Mouse (Mus musculus) forebrain, embryonic 11.5 days (tissue): Measurements from ENCODE around the gene AK157302. TPM values are rescaled to one million over a fixed set of nuclear protein-coding genes. Genes with fewer than 3 reads are reported as not detected.
A peak's percentile ranks its signal among the peaks of the same experiment; 100 is the strongest.

ENCODE experiments used
- ATAC-seq: fragments of 200-750 bp; cut with Nextera tagmentation; replicated peaks from 2 replicates; pipeline ENCODE4 v1.8.0; 2017; ENCODE audit warnings: moderate TSS enrichment; ENCODE audit not compliant: low FRiP score
- DNase-seq: peaks from one replicate; pipeline ENCODE4 v3.0.0-alpha.2; 2017; ENCODE audit warnings: low spot score
- H3K27ac ChIP-seq: fragments of 300-500 bp; sonication (generic); 2 replicates; pipeline ENCODE4 v1.5.1; 2014; ENCODE audit warnings: low read depth, low read length
- H3K27me3 ChIP-seq: fragments of 300-500 bp; sonication (generic); 2 replicates; pipeline ENCODE4 v1.6.1; 2014; ENCODE audit warnings: mild to moderate bottlenecking, low read length, mixed read lengths; ENCODE audit not compliant: control insufficient read depth, insufficient read depth
- H3K36me3 ChIP-seq: fragments of 300-500 bp; sonication (generic); 2 replicates; pipeline ENCODE4 v1.6.1; 2014; ENCODE audit warnings: mild to moderate bottlenecking, low read length, moderate library complexity, mixed read lengths; ENCODE audit not compliant: control insufficient read depth, insufficient read depth
- H3K4me1 ChIP-seq: fragments of 300-500 bp; sonication (generic); replicated peaks from 2 replicates; pipeline ENCODE4 v1.6.1; 2014; ENCODE audit warnings: low read length, mixed read lengths; ENCODE audit not compliant: control insufficient read depth, insufficient read depth
- H3K4me2 ChIP-seq: fragments of 300-500 bp; sonication (generic); 2 replicates; pipeline ENCODE4 v1.6.1; 2014; ENCODE audit warnings: low read depth, mild to moderate bottlenecking, low read length, moderate library complexity, mixed read lengths; ENCODE audit not compliant: severe bottlenecking
- H3K4me3 ChIP-seq: fragments of 300-500 bp; sonication (generic); 2 replicates; pipeline ENCODE4 v1.5.1; 2014; ENCODE audit warnings: low read depth, low read length
- H3K9ac ChIP-seq: fragments of 300-500 bp; sonication (generic); 2 replicates; pipeline ENCODE4 v1.6.1; 2014; ENCODE audit warnings: low read length
- H3K9me3 ChIP-seq: fragments of 300-500 bp; sonication (generic); 2 replicates; pipeline ENCODE4 v1.6.1; 2016; ENCODE audit warnings: low read length, mixed read lengths; ENCODE audit not compliant: control insufficient read depth
- WGBS: fragments of 180-500 bp; shearing (Covaris S2); extraction: QIAGEN DNeasy Blood & Tissue Kit; methylation state at CpG from one replicate; pipeline ENCODE4 v1.1.7; 2014; 5-methylcytosine and 5-hydroxymethylcytosine counted together
- microRNA counts: library from miRNA; unstranded; fragments of <30 nt; microRNA quantifications from one replicate; lab custom pipeline; 2015
- microRNA-seq: library from miRNA; unstranded; fragments of <30 nt; microRNA quantifications from one replicate; pipeline ENCODE4, GENCODE M21; 2016; ENCODE audit not compliant: insufficient number of aligned reads
- polyA plus RNA-seq: library from polyadenylated mRNA; unstranded; fragments of >200 nt; fragmentation: Nextera tagmentation; extraction: Ambion mirVana; gene quantifications from 2 replicates; pipeline ENCODE4 v1.2.1, GENCODE M21; 2014

AK157302 gene
- polyA plus RNA-seq, 1 experiment from 2014 or later = not detected

- no peaks in the 10 kb centered on the region for H3K4me1 ChIP-seq
- no peak overlapping the region for H3K9ac ChIP-seq
- no peaks in the 10 kb centered on the region for H3K9me3 ChIP-seq
- H3K36me3 ChIP-seq = no peaks in the 10 kb centered on the region
- no peak for ATAC-seq
- no peak overlapping the region for H3K4me2 ChIP-seq
- DNase-seq = no peak
- no peak overlapping the region for H3K27ac ChIP-seq
- WGBS = 87% methylated on average over 5 of the region's 5 CpGs
- no peak overlapping the region for H3K4me3 ChIP-seq
- no peaks in the 10 kb centered on the region for H3K27me3 ChIP-seq
These were observed 7.3 kb downstream of the AK157302 start for GRCm38 (mm10) chr13:21502296-21502695.

GRCm38 (mm10) chr13:21506221-21506649 lies 11.2 kb downstream of the AK157302 start:
- ATAC-seq (peak; percentile 99), DNase-seq (peak; percentile 91)
- H3K4me3 ChIP-seq = peak overlapping the region; percentile 58
- H3K4me2 ChIP-seq = peak overlapping the region; percentile 54
- H3K27ac ChIP-seq = peak overlapping the region; percentile 47; the same call in 1 of the 2 replicates
- WGBS = under 1% methylated on average over 18 of the region's 21 CpGs
- H3K9ac ChIP-seq = peak overlapping the region; percentile 77
- H3K4me1 ChIP-seq = no peaks in the 10 kb centered on the region
- H3K27me3 ChIP-seq = no peaks in the 10 kb centered on the region
- no peaks in the 10 kb centered on the region for H3K36me3 ChIP-seq
- H3K9me3 ChIP-seq = no peaks in the 10 kb centered on the region

- no peak for ATAC-seq
- no peak for DNase-seq
- Histone ChIP-seq H3K36me3 (no peaks in the 10 kb centered on the region; the same call in none of the 2 replicates), H3K4me1 (0 out of 2 replicates have a peak, but pooled peaks cover 2% of the 10 kb centered on the region), H3K4me2 (peak overlapping the region; percentile 55), H3K9ac (no peak overlapping the region; the same call in 1 of the 2 replicates), H3K27ac (no peak overlapping the region), H3K4me3 (peak overlapping the region; percentile 89), H3K9me3 (no peaks in the 10 kb centered on the region), H3K27me3 (no peaks in the 10 kb centered on the region)
- 57% methylated on average over 7 of the region's 7 CpGs for WGBS
These were observed 35.1 kb downstream of the AK157302 start for GRCm38 (mm10) chr13:21530136-21530535.

- Histone ChIP-seq H3K9me3 (no peaks in the 10 kb centered on the region), H3K36me3 (no peaks in the 10 kb centered on the region; the same call in none of the 2 replicates), H3K4me2 (peak within 1 kb of the TSS; percentile 55), H3K27ac (peak within 1 kb of the TSS; percentile 88), H3K4me3 (peak within 1 kb of the TSS; percentile 89), H3K27me3 (no peaks in the 10 kb centered on the region), H3K4me1 (0 out of 2 replicates have a peak, but pooled peaks cover 2% of the 10 kb centered on the region), H3K9ac (peak within 1 kb of the TSS; percentile 98)
- ATAC-seq = peak; percentile 98
- WGBS = 0% methylated on average over 37 of the region's 39 CpGs
- peak; percentile 92 for DNase-seq
These were observed 35.8 kb downstream of the AK157302 start, which contains the start of gene Zkscan8 for GRCm38 (mm10) chr13:21530781-21531201. TSS of gene Zkscan8 (minus strand) at chr13:21531120.

- no peak for DNase-seq
These were observed 47.7 kb downstream of the AK157302 start, which contains the start of gene Olfr1366 for GRCm38 (mm10) chr13:21542708-21543107. TSS of gene Olfr1366 (minus strand) at chr13:21542808.

More at GRCm38 (mm10) chr13:21542708-21543107, 47.7 kb downstream of the AK157302 start, which contains the start of gene Olfr1366:
- Histone ChIP-seq H3K9me3 (no peaks in the 10 kb centered on the region), H3K4me3 (no peak within 1 kb of the TSS), H3K9ac (no peak within 1 kb of the TSS), H3K27me3 (no peaks in the 10 kb centered on the region), H3K4me2 (no peak within 1 kb of the TSS), H3K27ac (no peak within 1 kb of the TSS), H3K4me1 (no peaks in the 10 kb centered on the region), H3K36me3 (no peaks in the 10 kb centered on the region)
- 82% methylated on average over 1 of the region's 1 CpGs for WGBS
- no peak for ATAC-seq

MicroRNAs within 50 kb of the gene (microRNA counts, 519-probe panel; counts per million panel counts)
- 31.2 counts per million for microRNA mmu-miR-1896 (lab: Ali Mortazavi, UCI)

Small RNA genes lying within 50 kb of the gene (microRNA-seq; reads per million reads assigned to microRNA genes)
- not detected for gene Mir1896

Other genes starting within 250 kb of the AK157302 start
- gene Gpx5, start 202.5 kb upstream of the AK157302 start, polyA plus RNA-seq = not detected in 2 replicates
- gene Gpx6, start 183.1 kb upstream of the AK157302 start, polyA plus RNA-seq = not detected in 2 replicates
- gene Olfr1367, start 148.3 kb upstream of the AK157302 start, polyA plus RNA-seq = not detected in 2 replicates
- 20.5 and 22.4 TPM in 2 replicates for gene Zscan12, start 132.4 kb upstream of the AK157302 start, polyA plus RNA-seq
- 89.7 and 91.3 TPM in 2 replicates for gene Zkscan3, start 92.5 kb upstream of the AK157302 start, polyA plus RNA-seq
- 6.9 and 8.3 TPM in 2 replicates for gene Pgbd1, start 54.2 kb upstream of the AK157302 start, polyA plus RNA-seq
- gene Zscan26, start 41.5 kb upstream of the AK157302 start, polyA plus RNA-seq = 19.5 and 22.2 TPM in 2 replicates
- gene Nkapl, start 26.7 kb upstream of the AK157302 start, polyA plus RNA-seq = 2.7 and 3.9 TPM in 2 replicates
- gene Zkscan4, start 16.3 kb upstream of the AK157302 start, polyA plus RNA-seq = 4.4 and 5.3 TPM in 2 replicates
- not detected in 2 replicates for gene Gm10065, start 15.8 kb upstream of the AK157302 start, polyA plus RNA-seq
- 2.7 and 3.6 TPM in 2 replicates for gene Gm11273, start 6.2 kb downstream of the AK157302 start, polyA plus RNA-seq
- gene Zkscan8, start 35.9 kb downstream of the AK157302 start, polyA plus RNA-seq = 10.2 and 10.6 TPM in 2 replicates
- gene Olfr1366, start 47.6 kb downstream of the AK157302 start, polyA plus RNA-seq = 0.27 and 0.43 TPM in 2 replicates
- not detected in 2 replicates for gene Olfr1535, start 64.7 kb downstream of the AK157302 start, polyA plus RNA-seq
- gene Olfr1364, start 86.5 kb downstream of the AK157302 start, polyA plus RNA-seq = not detected in 2 replicates
- not detected in 2 replicates for gene Olfr1362, start 118.8 kb downstream of the AK157302 start, polyA plus RNA-seq
- gene Olfr11, start 147.3 kb downstream of the AK157302 start, polyA plus RNA-seq = not detected in 2 replicates
- gene Olfr1361, start 168.2 kb downstream of the AK157302 start, polyA plus RNA-seq = not detected in 2 replicates
- gene Olfr1360, start 182.2 kb downstream of the AK157302 start, polyA plus RNA-seq = not detected in 2 replicates
- gene Olfr1359, start 202.9 kb downstream of the AK157302 start, polyA plus RNA-seq = not detected in 2 replicates
- 2.3 and 5.4 TPM in 2 replicates for gene Hist1h2bl, start 220.9 kb downstream of the AK157302 start, polyA plus RNA-seq
- gene Hist1h2ai, start 221.2 kb downstream of the AK157302 start, polyA plus RNA-seq = 23.9 and 25.3 TPM in 2 replicates
- gene Hist1h3h, start 222.4 kb downstream of the AK157302 start, polyA plus RNA-seq = 16.8 and 17.4 TPM in 2 replicates
- 5.0 and 5.7 TPM in 2 replicates for gene Hist1h2bm, start 226.8 kb downstream of the AK157302 start, polyA plus RNA-seq
- gene Hist1h4j, start 239.8 kb downstream of the AK157302 start, polyA plus RNA-seq = 1.2 and 1.6 TPM in 2 replicates